Mouse (Mus musculus): Measurements from ENCODE around the gene Gtf2h4.

Gene Gtf2h4

DNA sequence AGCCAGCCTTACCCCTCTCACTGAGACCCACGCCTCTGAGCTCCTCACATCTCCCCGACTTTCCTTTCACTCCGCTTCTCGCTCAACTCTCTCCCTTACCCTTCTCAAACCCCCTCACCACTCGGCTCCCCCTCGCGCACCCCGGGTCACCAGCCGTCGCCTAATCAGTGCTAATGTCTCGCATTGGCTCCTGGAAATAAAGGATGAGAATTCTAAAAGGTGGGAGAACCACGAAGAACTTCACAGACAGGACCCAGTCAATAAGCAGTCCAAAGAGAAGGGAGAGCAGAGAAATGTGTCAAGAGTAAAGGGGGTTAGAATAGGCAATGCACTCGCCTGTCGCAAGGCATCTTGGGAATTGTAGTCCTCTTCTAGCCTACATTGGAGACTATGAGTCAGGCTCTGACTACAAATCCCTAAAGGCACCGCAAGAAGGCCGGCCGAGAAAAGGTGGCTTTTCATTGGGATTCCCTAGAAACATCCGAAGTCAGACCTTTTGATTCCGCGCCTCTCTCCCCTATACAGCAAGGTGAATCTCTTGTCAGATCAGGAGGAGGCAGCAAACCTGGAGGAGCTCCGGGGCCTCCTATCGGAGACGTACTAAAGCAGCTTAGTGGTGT lies at the start of gene Gtf2h4:
Gene Gtf2h4 (minus strand): TSS at position 324 of the 620 bp plus-strand sequence.
- peak; percentile 96 for DNase-seq

DNA sequence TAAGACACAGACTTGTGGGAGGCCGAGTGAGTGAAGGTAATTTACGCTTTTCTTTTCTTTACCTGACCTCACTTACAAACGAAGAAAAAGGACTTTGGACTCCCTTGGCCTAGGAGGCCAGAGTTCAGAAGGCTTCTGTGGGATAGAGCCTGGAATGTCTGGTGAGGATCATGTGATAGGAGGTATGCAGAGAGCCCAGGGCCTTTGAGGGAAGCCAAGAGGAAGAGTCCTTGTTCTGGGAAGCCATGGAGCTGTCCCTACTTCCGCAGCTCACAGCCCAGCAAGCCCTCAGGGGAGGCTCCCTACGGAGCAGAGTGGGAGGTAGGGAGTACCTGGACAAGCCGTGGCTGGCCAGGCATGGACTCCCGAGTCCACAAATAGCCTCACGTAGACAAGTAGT lies 48.1 kb upstream of the Gtf2h4 start:
- no peak for DNase-seq

DNA sequence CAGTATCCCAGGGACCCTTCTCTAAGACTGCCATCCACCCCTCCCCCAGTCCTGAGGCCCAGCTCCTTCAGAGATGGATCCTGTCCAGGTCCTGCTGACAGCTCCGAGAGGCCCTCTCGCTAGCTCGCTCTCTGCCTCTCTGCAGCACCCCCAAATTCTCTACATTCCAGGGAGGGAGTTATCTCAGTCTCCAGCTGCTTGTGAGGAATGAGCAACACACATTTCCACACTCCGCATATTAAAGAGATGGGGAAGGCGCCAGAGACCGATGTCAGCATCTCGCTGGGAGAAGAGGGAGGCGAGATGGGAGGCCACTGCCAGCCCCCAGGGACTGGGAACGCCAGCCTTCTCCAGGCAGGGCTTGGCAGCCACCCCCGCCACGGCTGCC lies 46.8 kb upstream of the Gtf2h4 start:
- DNase-seq, result peak; percentile 48

GRCm38 (mm10) chr17:35719616-35720339 lies 46.2 kb upstream of the Gtf2h4 start:
- no peak for DNase-seq

- DNase-seq, result no peak
These were observed 43.5 kb upstream of the Gtf2h4 start for GRCm38 (mm10) chr17:35717080-35717479.

GRCm38 (mm10) chr17:35716114-35716513 lies 42.6 kb upstream of the Gtf2h4 start:
- no peak for DNase-seq

- peak; percentile 66 for DNase-seq
These were observed 37.3 kb upstream of the Gtf2h4 start for GRCm38 (mm10) chr17:35710705-35711347.

DNA sequence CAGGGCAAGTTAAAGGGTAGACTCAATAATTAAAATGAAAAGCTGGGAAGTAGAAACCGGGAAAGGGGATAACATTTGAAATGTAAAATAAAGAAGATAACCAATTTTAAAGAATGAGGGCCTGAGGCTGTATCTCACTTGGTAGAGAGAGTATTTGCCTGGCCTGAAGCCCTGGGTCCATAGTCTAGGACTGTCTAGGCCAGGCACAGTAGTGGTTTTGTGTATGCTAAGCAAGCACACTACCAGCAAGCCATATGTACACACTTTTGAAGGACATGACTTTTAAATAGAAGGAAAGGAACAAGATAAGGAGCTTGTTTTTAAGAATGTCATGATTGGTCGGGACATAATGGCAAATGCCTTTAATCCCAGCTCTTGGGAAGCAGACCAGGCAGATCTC lies 35.1 kb upstream of the Gtf2h4 start:
- no peak for DNase-seq

DNA sequence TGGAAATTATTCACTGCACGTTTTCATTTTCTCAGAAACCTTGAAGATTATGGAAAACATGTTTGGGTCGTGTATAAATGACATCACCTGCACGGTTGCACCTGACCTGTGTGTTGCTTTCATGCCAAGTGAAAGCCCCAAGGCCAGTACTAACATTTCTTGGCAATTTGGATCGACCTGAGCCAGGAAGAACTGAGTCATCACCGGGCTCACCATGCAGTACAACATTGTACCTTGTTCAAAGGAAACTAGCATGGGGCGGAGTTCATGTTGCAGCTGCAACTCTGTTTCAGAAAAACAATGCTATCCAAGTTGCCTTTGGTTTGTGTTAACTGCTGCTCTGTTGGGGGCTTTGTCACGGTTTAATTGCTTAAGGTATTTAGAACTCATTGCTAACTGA lies 34.4 kb upstream of the Gtf2h4 start:
- DNase-seq, result no peak

- DNase-seq, result peak; percentile 61
These were observed 32.3 kb upstream of the Gtf2h4 start for GRCm38 (mm10) chr17:35705836-35706235.

- peak; percentile 89 for DNase-seq
These were observed 31.3 kb upstream of the Gtf2h4 start, which contains the start of gene Ddr1 for GRCm38 (mm10) chr17:35704621-35705464. Gene Ddr1 (minus strand): TSS chr17:35704621.

GRCm38 (mm10) chr17:35703751-35704271 lies 30.3 kb upstream of the Gtf2h4 start:
- peak; percentile 93 for DNase-seq

GRCm38 (mm10) chr17:35703065-35703464 lies 29.5 kb upstream of the Gtf2h4 start:
- no peak for DNase-seq

GRCm38 (mm10) chr17:35702605-35703004 lies 29.1 kb upstream of the Gtf2h4 start:
- no peak for DNase-seq

DNA sequence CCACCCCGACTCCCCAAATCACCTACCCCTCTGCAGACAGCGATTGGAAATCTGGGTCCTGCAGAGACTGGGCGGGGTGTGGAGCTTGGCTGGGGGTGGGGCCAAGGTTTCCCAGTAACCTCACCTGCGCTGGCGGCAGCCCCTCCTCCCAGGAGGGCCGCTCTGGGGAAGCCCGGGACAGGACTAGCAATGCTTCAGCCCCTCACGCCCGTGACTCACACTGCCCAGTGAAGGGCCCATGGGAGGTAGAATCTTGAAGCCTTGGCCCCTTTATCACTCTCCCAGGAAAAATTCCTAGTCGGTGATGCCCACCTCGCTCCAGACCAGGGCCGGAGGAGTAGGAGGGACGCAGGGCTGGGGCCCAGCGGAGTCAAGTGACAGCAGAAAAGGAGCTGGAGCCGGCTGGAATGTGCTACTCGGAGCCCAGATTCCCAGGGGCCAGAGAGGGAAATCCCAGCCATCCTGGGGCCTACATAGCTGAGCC lies 28.5 kb upstream of the Gtf2h4 start:
- DNase-seq, result peak; percentile 65

GRCm38 (mm10) chr17:35701203-35701977 lies 27.9 kb upstream of the Gtf2h4 start:
- DNase-seq, result peak; percentile 46

DNA sequence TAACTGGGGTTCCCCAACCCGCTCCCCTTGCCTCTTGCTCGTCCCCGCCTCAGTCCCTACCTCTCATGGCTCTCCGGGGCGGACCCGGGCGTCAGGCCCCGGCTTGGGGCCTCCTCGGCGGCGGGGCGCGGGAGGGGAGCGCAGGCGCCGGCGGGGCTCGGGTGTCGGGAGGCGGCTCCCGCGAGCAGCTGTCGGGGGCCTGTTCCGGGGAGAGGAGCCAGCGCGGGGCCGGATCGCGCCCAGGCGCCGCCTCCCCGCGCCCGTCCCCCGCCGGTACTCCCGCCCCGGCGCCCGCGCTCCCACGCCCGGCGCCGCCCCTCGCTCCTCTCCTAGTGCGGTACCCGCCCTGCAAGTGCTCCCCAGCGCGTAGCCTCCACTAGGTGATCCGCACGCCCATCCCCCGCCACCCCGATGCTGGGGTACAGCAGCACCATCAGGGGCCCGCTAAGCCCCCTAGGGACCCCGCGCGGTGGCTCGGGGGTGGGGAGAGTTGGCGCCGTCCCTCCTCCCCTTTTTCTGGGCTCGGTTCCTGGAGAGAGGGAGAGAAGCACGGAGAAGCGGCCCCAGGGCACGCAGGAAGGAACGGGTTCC lies 26.9 kb upstream of the Gtf2h4 start:
- peak; percentile 77 for DNase-seq

DNA sequence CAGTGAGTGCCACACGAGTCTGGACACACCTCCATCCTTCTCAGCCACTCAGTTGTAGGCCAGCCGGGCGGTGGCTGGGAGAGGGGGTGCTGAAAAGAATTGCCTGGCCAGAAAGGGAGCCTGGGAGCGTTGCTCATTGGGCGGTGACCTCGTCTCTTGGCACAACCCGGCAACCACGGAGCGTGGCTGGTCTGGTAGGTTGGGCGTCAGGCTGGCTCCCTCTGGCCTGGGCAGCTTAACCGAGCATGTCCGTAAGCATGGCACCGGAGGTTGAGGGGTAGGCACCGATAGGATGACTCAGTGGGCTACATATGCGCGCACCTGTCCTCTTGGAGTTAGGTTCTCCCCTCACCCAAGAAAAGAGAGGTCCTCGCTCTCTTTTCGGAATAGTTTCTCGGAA lies 26.4 kb upstream of the Gtf2h4 start:
- peak; percentile 54 for DNase-seq

DNA sequence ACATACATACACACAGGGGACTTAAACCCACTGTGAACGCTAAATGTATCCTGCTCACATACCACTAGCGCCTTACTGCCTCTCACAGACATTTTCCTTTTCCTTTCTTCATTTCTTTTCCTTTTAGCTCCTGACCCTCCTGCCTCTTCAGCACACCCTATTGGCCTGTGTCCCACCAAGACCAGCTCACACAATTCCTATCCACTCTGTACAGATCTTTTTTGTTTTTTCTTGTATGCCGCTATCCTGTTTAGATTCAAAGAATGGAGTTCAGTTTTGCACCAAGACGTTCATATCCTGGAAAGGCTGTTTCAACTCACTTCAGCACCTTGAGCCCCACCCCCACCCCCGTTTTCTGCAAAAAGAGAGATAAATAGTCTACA lies 25.0 kb upstream of the Gtf2h4 start:
- DNase-seq, result no peak

DNA sequence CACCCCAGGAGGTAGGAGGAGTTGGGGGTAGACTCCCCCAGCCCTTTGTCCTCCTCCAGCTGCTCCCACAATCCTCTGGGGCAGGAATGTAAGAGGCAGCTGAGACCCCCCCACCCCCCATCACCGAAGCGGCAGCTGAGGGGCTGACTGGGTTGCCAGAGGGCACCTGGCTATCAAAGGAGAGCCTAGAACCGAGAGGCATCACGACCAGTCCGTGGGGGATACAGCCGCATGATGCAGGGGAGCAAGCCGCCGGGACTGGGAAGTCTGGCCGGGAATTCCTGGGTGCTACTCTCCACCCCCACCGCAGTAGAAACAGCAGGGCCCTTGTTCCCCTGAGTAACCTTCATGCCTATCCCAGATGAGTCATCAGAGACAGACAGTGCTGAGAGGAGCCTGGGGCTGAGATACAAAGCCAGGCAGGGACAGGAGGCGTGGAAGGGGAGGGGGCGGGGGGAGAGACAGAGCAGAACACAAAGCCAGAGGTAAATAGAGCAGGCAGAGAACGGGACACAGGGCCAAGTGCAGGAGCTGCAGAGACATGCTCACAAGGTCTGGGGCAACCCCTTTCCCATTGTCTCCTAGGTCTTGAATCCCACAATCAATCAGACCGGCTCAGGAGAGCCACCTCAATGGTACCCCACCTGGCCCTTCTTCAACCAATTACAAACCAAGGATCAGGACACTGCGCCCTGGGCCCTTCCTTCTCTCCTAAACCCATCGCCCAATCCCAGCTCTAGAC lies 24.4 kb upstream of the Gtf2h4 start:
- peak; percentile 70 for DNase-seq

GRCm38 (mm10) chr17:35697429-35697758 lies 23.9 kb upstream of the Gtf2h4 start:
- DNase-seq, result no peak

Measured in embryo, embryonic 11 days (tissue).